ENCODE assay signal across 9 mouse cellular contexts in the genomic region with DNA sequence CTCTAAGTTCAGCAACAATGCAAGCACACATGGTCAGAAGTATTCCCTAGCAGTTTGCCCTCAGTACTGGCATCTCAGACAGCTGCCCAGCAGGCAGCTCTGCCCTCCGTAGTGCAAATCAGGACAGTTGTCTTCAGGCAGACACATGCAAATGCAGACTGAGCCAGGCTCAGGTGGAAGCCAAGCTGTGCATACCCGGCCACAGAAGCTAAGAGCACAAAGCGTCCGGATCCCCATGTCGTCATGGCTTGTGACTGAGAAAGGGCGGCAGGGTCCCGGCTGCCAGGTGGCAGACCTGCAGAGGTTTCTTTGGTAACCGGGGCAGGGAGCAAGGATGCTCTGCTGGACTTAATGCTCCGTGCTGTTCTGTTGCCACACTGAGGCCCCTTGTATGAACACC.
DNase-seq lines count a peak whose midpoint lies in the region; ATAC-seq and TF ChIP-seq lines count a peak whose summit lies in the region.
"Had no signal": no experiment of that assay in that cellular context is flagged by ENCODE, and none has a peak within 500 bp of the region (broad histone marks: within the 10 kb centered on the region; RNA-seq: fewer than 3 reads in every experiment).

No protein-coding gene starts in this region.

- WGBS in lung, embryonic 14.5 days, result 78% methylated on average over 9 of the region's 9 CpGs

- H3K9ac ChIP-seq in lung, embryonic 14.5 days, result no peak overlapping the region

- no peak for TF ChIP-seq CTCF in lung, embryonic 14.5 days (IDR thresholded peaks at IDR 0.05; ENCODE audit: low read depth)

- H3K9me3 ChIP-seq in lung, embryonic 14.5 days (ENCODE audit: low read depth, low read length), result no peaks in the 10 kb centered on the region

- no peak for TF ChIP-seq POLR2A in myocyte (IDR thresholded peaks at IDR 0.05; ENCODE audit: insufficient read length, low read depth)

- H3K79me2 ChIP-seq in myocyte (ENCODE audit: control insufficient read depth, insufficient read depth), result peaks cover 16% of the 10 kb centered on the region

- no peak overlapping the region for H3K4me2 ChIP-seq in lung, embryonic 14.5 days
- H3K4me2 ChIP-seq in myocyte (ENCODE audit: low read depth), result peak overlapping the region; percentile 36

- no peak overlapping the region for H3ac ChIP-seq in myocyte (ENCODE audit: control insufficient read depth, insufficient read length)

- intact Hi-C loops in heart, postnatal 10 days (cut with DNase I), result no loop called here

- H3K27me3 ChIP-seq in lung, embryonic 14.5 days (ENCODE audit: insufficient read depth, low read length), result no peaks in the 10 kb centered on the region
- H3K27me3 ChIP-seq in myocyte (ENCODE audit: control insufficient read depth, insufficient read depth, insufficient read length), result no peaks in the 10 kb centered on the region

- no peak overlapping the region for H3K4me3 ChIP-seq in lung, embryonic 14.5 days (ENCODE audit: low read depth, low read length)
- H3K4me3 ChIP-seq in myocyte, result no peak overlapping the region

- ATAC-seq in lung, embryonic 14.5 days (ENCODE audit: insufficient read depth), result no peak

- no peaks in the 10 kb centered on the region for H3K4me1 ChIP-seq in lung, embryonic 14.5 days (ENCODE audit: insufficient read depth)

- H3K27ac ChIP-seq in lung, embryonic 14.5 days (ENCODE audit: low read depth), result peak overlapping the region; percentile 46; the same call in 1 of the 2 replicates

- H3K36me3 ChIP-seq in lung, embryonic 14.5 days (ENCODE audit: insufficient read depth), result peaks cover 60% of the 10 kb centered on the region
- H3K36me3 ChIP-seq in myocyte (ENCODE audit: control insufficient read depth, insufficient read depth), result peaks cover 13% of the 10 kb centered on the region

- peak; percentile 92 for DNase-seq in heart, adult 11 months
- no peak for DNase-seq in heart, postnatal 10 days
- DNase-seq in lung, embryonic 14.5 days, result no peak
- DNase-seq in lung, postnatal 36 days, result no peak
- peak; percentile 66 to 69 for DNase-seq in cerebellum, postnatal 25 days
- DNase-seq in urinary bladder, postnatal 10 days (ENCODE audit: low spot score), result no peak
- DNase-seq in right cerebral cortex, postnatal 25 days, result no peak
- DNase-seq: thymus, postnatal 25 days had no signal

TF ChIP-seq in myocyte, 11 proteins besides CTCF, POLR2A, EP300 and RAD21:
- no peak for TF ChIP-seq POLR2AphosphoS2 (IDR thresholded peaks at IDR 0.05; ENCODE audit: insufficient read length, low read depth)
- TF ChIP-seq CEBPB (IDR thresholded peaks at IDR 0.05; ENCODE audit: insufficient read depth, poor library complexity, severe bottlenecking), result no peak
- no peak for TF ChIP-seq TCF12 (IDR thresholded peaks at IDR 0.05; ENCODE audit: insufficient read depth, poor library complexity, severe bottlenecking)
- TF ChIP-seq E2F4 (IDR thresholded peaks at IDR 0.05; ENCODE audit: insufficient read depth), result no peak
- TF ChIP-seq MYOG (IDR thresholded peaks at IDR 0.05; ENCODE audit: control insufficient read depth in 1 of 3, insufficient read depth in 1 of 3, insufficient read length in 2 of 3, low read depth in 2 of 3), result peak in 1 of 3 experiments; percentile 64
- TF ChIP-seq USF1 (IDR thresholded peaks at IDR 0.05; ENCODE audit: low read depth), result no peak
- peak in 2 of 3 experiments; percentile 44 to 59 for TF ChIP-seq MYOD1 (IDR thresholded peaks at IDR 0.05; ENCODE audit: control insufficient read depth in 1 of 3, insufficient read length in 2 of 3, low read depth in 2 of 3)
- no peak for TF ChIP-seq REST (IDR thresholded peaks at IDR 0.05; ENCODE audit: insufficient read depth, insufficient read length)

Comparison
In these comparisons a context has a peak if more than half of its experiments do, and no peak if none do; other contexts are left out.
1. DNase-seq: peak in heart, adult 11 months (single experiment) and cerebellum, postnatal 25 days (2 of 2); none in heart, postnatal 10 days (0 of 2), lung, embryonic 14.5 days (single experiment), lung, postnatal 36 days (single experiment), urinary bladder, postnatal 10 days (single experiment) and right cerebral cortex, postnatal 25 days (single experiment).